Mouse (Mus musculus): ENCODE data around the gene Fam69a. TPM values are rescaled to one million over a fixed set of nuclear protein-coding genes. Genes with fewer than 3 reads are reported as not detected.
"Not testable (repeated sequence)": the region's sequence is repeated elsewhere in the genome, so short reads cannot be mapped to it uniquely, and the experiment has no call there.

The Fam69a gene
- 10 to 100 TPM; 33.2 to 44.4 TPM for total RNA-seq (2021)
- long read RNA-seq, experiment 1, transcript Fam69a-201 (5 exons, 2,721 nt) = major isoform, 54 of 55 reads
- long read RNA-seq, experiment 1, partial matches to known transcripts = 0 of 55 reads
- long read RNA-seq, experiment 1, other reads (novel, unspliced or antisense) = 1 of 55 reads
- long read RNA-seq, experiment 2, transcript Fam69a-201 (5 exons, 2,721 nt) = major isoform, 69 of 73 reads
- long read RNA-seq, experiment 2, partial matches to known transcripts = 2 of 73 reads
- long read RNA-seq, experiment 2, other reads (novel, unspliced or antisense) = 2 of 73 reads

DNA sequence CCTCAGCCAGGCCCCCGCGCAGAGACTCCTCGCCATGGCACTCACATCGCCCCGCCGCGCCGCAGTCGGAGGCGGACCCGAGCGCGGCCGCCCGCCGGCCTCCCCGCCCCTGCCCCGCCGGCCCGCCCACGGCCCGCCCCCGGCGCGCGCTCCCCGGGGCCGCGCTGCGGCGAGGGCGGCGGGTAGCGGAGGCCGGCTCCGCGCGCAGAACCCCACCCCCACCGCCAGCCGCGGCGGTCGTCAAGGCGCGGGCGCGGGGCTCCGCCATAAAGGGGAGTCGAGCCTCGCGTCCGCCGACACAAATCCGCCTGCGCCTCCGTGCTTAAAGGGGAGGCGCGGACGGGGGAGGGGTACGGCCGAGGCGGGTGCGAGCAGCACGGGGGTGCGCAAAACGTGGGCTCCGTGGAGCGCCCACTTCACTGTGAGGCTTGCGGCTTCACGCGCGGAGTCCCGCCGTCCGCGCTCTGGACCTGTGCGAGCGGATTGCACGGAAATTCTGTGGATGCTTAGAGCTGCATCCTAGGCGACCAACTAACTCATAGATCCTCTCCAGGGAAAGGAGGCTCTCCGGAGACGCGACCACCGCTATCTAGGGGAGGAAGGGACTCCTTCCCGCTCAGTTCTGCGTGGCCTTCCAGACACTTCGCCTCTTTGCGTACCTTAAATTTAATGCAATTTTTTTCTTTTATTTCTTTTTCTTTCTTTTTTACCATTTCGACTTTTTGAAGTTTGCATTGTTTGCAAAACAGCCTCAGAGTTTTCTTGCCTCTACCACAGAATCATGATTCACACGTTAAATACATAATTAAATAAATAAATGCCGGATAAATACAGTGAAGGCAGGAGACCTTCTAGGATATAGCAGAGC, at the start of gene Fam69a:
Gene Fam69a, minus strand, starts transcription at position 119 of the 868 bp plus-strand sequence.
- DNase-seq (ENCODE audit: low spot score in 2 of 2) = peak; percentile 86 to 87

DNA sequence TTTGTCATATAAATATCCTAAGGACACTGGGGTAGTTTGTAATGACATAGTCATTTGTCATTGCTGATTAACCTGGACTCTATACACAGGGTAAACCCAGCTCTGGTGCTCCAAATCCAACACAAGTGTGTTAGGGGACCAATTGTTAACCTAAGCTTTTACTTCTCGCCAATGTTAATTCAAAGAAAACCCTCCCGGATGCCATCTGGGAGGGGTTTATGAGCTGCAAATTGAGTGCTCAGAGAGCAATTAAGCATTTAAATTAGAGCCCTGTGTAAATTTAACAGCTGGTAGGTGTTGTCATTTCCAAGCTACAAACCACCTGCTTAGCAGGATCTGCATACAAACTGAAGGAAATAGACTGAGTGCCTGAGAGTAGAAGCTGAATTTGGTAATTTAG, 48.6 kb upstream of the Fam69a start:
- DNase-seq (ENCODE audit: low spot score in 2 of 2) = no peak

DNA sequence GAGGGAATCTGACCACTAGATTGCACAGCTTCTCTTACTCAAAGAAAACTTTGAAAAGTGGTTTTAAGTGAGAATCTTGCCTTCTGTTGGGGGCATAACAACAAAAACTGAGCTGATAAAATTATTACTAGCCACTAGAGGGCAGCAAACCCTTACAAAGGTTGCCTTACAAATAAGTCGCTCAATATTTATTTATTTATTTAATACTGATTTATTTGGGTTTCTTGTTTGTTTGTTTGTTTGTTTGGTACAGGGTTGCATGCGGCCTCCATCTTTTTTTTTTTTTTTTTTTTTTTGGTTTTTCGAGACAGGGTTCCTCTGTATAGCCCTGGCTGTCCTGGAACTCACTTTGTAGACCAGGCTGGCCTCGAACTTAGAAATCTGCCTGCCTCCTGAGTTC, 47.3 kb upstream of the Fam69a start:
- DNase-seq (ENCODE audit: low spot score in 2 of 2) = peak in 1 of 2 experiments; percentile 77

DNA sequence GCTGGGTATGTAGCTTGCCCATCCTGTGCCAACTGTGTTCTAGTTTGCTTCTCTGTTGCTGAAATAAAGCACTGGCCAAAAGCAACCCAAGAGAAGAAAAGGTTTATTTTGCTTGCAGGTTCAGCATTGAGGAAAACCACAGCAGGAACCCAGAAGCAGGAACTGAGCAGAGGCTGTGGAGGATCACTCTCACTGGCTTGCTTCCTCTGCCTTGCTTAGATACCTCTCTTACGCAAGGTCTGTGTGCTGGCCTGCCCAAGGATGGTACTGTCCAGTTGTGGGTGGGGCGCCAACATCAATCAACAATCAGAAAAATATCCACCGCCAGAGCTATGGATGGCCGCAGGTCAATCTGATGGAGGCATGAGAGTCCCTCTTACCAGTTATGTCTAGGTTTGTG, 44.4 kb upstream of the Fam69a start:
- no peak for DNase-seq (ENCODE audit: low spot score in 2 of 2)

DNA sequence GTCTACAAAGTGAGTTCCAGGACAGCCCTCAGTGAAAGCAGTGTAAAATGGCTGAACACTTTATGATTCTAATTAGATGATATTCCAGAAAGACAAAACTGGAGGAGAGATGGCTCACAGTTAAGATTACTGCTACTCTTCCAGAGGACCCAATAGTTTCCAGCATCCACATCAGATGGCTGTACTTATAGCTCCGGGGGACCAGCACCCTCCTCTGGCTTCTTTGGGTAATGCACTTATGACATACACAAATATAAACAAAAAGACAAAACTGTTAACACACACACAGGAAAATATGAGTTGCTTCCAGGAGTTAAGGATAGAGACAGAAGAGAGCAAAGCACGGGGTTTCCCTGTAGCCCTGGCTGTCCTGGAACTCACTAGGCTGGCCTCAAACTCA, 43.1 kb upstream of the Fam69a start:
- DNase-seq (ENCODE audit: low spot score in 2 of 2) = no peak

DNA sequence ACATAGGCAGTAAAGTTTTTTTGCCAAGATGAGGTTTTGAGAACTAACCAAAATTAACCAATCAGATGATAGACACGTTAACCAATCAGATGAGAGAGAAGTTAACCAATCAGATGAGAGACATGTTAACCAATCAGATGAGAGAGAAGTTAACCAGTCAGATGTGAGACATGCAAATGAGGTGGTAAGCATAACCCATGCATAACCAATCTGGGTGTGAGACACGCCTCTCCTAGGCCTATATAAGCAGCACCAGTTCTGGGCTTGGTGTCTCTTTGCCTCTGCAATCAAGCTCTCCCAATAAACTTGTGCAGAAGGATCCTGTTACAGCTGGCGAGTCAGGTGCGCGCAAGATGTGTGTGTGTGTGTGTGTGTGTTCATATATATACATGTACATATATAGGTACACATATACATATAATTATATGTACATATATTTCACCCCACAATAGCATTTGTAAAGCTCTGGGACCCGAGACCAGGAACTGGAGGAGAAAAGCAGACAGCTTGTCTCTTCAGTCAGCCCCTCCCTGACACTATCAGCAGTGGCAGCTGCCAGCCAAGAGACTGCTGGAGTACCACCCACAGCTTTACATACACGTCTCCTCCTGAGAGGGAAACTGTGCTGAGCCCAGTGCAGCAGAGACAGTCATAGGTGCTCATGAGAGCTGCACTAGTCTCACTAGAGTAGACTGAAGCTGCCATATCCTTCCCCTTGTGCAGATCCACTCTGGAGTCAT, 42.1 kb upstream of the Fam69a start:
- DNase-seq (ENCODE audit: low spot score in 2 of 2) = not testable (repeated sequence)

DNA sequence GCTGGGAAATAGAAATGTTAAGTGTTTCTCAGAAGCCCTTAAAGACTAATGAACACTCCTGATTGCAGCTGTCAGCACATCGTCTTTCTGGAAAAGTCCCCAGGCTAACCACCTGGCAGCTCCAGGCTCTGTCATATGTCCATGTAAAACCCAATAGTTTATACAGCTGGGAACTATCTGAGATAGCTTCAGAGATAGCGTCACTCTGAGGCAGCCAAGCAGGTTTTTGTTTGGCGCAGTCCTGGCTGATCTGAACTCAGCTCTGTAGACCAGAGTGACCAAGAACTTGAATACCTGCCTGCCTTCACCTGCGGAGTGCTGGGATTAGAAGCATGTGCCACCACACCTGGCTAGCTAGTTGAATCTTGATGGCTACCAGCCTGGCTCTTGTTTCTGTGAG, 41.3 kb upstream of the Fam69a start:
- no peak for DNase-seq (ENCODE audit: low spot score in 2 of 2)

DNA sequence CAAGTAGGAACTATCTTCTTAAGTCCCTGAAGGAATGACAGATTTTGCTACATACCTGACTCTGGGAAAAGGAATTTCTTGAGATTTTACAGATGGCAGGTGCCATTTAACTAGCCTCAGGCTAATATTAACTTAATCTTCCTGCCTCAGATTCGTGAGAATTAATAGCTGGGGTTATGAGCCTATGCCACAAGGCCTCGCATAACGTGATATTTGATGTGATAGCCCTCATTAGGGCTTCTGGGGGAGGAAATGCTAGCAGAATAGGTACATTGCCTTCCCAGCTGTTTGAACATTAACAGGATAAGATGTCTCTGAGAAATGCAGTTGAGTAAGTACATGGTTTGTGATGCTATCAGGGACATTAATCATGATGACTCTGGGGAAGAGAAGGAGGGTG, 34.5 kb upstream of the Fam69a start:
- DNase-seq (ENCODE audit: low spot score in 2 of 2) = no peak

DNA sequence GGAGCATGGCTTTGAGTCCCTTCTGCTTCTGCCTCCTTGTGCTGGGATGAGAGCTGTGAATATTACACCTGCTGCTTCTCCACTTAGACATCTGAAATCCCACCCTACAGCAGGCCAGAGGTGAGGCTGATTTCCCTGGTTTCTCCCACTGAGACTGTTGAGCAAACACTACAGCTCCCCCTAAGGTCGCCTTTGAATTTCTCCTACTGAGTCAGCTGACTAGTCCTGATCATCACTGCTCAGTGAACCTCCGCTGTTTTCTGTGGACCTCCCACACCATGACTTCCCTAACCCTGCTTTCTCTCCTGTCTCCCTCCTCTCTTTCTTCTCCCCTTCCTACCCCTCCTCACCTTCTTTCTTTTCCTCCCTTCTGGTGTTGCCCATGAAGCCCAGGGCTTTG, 32.5 kb upstream of the Fam69a start:
- DNase-seq (ENCODE audit: low spot score in 2 of 2) = no peak

DNA sequence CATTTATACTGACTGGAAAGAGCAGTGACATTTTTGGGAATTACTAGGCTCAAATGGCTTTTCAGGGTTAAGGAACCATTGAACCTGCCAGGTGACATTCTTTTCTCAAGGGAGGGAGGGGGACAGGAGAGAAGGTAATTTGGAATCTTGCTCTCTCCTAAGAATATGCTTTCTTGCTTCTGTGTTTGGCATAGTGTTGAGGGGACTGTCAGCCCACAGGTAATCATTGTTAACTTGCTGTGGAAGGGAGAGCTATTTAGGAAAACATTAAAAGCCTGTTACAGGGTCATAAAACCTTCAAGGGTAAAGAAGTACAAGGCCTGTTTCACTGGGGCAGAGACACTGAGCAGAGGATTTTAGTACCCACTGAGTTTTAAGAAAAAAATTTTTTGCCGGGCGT, 30.3 kb upstream of the Fam69a start:
- no peak for DNase-seq (ENCODE audit: low spot score in 2 of 2)

DNA sequence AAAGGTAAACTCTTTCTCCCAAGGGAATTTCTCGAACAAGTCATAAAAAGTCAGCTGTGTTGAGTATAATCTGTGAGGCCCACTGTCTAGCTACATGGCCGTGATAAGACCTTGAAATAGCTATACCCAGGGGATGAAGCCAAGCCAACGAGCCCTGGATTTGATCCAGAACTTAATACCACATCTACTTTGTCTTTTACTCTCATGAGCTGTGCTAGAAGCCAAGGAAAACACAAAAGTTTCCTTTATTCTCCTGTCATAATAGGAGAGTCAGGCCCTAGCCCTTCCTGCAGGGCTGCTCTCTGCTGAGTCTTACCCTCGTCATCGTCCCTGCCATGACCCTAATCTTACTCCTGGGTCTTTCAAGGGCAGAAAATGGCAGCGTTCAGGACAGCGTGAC, 28.5 kb upstream of the Fam69a start:
- DNase-seq (ENCODE audit: low spot score in 2 of 2) = no peak

DNA sequence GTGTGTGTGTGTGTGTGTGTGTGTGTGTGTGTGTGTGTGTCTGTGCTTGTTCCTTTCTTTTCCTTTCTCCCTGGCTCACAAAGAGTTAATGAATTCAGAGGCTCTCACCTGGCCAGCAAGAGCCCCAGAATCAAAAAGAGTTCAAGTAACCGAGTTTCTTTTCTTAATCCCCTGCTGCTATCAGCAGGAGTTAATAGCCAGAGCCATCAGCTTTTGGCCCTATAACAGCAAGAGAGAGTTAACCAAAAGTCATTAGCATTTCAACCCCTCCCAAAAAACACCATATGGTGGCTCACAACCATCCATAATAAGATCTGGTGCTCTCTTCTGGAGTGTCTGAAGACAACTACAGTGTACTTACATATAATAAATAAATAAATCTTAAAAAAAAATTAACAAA, 27.3 kb upstream of the Fam69a start:
- no peak for DNase-seq (ENCODE audit: low spot score in 2 of 2)

DNA sequence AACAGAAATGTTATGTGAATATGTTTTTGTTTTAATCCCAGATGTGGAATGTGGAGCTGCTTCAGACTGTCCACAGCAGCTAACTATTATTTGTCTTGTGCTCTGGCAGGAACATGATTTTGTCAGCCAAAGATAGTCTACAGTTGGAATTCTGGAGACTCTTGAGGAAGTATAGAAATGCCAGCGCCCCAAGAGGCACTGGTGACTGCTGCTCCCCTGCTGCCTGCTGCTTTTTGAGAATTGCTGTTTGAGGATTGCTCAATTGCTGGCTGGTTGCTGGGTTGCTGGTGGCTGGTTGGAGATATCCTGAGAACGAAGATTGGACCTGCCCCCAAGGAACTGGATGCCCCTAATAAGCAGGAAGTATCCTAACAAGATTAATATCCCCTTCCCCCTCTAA, 22.8 kb upstream of the Fam69a start:
- DNase-seq (ENCODE audit: low spot score in 2 of 2) = no peak

DNA sequence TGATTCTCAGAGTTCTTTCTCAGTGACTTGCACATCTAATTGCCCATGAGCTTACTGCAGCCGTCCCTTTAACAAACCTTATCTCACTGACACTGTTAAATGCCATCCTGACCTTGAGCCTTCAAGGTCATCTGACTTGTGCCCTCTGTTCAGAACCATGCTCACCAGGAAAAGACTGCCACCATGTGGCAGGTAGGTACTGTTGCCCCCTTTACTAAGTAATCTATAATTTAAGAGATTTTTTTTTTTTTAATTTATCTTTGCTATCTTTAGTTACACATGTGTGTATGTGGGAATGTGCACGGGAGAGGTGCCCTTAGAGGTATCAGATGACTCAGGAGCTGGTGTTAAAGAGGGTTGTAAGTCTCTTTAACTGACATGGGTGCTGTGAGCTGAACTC, 18.2 kb upstream of the Fam69a start:
- no peak for DNase-seq (ENCODE audit: low spot score in 2 of 2)

DNA sequence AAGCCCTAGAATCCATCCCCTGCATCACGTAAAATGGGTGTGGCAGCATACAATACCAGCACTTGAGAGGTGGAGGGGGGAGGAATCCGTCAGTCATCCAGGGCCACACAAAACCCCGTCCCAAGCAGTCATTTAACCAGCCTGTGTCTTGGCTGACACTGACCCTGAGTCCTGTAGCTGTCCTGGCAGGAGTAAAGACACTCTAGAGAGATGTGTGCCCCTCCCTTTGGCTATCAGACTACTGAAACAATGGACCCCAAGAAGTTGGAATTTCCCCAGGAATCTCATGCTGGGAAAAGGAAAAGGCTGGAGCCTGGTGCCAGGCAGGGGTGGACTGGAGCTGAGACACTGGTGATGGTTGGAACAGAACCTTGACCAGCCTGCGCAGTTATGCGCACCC, 15.8 kb upstream of the Fam69a start:
- no peak for DNase-seq (ENCODE audit: low spot score in 2 of 2)

DNA sequence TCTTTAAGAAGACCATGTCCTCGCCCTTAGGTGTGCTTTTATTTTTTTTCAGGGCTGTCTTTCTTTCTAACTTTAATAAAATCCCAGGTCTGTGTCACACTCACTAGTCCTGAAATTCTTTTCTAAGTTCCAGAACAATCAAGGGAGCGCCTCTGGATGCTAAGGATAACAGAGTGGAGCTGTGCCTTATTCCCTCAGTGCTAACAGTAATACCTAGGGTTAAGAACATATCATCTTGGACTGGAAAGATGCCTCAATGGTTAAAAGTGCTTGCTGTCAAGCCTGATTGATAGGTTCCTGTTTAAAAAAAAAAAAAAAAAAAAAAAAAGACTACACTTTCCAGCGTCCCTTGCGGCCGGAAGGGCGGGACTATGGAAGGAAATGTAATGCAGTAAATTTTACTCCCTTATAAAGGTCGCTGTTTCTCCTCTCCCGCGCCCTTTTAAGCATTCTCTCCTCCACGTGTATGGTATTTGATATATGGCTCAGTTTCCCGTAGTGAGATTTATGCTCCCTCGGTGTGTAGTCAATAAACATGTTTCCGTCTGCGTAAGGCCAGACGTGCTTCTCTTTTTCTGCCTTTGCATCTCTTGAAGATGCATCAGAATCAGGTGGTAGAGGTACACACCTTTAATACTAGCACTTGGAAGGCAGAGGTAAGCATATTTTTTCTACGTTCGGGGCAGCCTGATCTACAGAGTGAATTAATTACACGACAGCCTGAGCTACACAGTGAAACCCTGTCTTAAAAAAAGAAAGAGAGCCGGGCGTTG, 14.1 kb upstream of the Fam69a start:
- peak; percentile 43 to 56 for DNase-seq (ENCODE audit: low spot score in 2 of 2)

DNA sequence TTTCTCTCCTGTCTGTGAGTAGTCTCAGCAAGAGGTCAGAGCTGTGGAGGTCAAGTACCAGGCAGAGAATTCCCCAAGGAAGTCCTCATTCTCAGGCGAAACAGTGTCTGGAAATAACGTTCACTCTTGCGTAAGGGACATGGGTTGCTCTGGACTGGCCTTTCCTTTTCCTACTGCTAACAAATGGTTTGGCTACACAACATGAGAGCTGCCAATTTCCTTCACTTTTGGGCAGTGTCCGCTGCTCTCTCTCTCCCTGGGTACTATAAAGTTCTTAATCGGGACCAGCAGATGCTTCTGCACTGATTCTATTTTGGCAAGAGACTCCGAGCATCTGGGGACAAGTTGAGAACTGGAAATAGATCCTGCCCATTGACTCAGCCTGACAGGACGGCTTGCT, 10.8 kb upstream of the Fam69a start:
- DNase-seq (ENCODE audit: low spot score in 2 of 2) = no peak

DNA sequence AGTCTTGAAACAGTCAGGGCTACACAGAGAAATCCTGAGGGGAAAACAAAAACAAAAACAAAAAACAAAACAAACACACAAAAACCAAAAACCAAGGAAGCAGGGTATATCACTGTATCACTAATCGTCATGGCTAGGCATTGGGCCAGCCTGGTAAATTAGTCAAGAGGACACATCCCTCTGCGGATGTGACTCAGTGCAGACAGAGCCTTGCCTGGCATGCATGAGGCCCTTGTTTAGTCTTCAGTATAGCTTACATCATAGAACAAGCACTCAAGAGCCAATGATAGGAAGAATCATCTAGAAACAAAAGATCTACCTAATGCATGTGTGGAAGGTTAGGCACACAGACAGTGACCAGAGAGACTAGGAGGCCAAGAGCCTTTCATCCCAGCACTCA, 9.1 kb upstream of the Fam69a start:
- DNase-seq (ENCODE audit: low spot score in 2 of 2) = no peak

DNA sequence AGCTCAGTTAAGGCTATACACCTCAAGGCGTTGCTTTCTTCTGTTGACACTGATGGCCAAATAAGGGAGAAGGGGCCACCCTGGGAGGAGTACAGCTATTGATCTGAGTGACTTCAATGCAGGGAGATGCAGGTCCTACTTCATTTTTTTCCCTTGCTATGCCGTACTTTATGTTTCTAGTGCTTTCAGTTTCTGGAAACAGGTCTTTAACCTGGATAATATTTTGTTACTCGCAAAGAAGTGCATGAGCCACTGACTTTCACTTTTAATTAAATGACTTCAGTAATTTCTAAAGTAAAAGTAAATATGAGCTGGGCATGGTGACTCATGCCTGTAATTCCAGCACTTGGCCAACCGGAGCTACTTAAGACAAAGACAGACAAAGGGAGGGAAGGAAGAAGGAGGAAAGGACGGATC, 958 bp upstream of the Fam69a start:
- no peak for DNase-seq (ENCODE audit: low spot score in 2 of 2)

DNA sequence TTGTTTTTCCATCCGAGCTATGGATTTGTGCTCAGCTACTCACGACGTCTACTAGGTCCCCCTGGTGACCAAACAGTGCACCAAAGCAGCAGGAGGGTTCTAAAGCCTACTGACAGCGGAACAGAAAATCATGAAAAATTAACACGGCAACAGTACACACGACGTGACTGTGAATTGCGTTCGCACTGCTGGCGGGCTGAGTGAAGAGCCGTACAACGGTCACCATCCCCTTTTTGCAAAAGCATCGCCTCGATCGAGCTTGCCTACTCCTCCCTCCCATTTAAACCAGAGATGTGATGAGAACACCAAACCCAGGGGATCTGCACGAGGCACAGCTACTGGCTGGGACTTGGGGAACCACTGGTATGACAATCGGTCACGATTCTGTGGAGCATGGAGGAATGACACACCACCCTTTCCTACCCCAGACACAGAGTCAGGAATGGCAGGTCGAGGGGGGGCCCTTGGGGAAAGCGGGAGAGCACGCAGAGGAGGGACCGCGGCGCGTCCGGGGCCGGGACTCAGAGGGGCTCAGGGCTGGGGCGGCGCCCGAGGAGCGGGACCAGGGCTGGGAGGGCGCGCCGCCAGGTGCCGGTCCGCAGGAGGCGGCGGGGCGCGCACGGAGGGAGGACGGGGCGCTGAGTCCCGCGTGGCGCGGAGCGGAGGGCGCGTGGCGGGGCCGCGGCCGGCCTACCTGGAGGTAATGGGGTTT, 474 bp downstream of the Fam69a start:
- DNase-seq (ENCODE audit: low spot score in 2 of 2) = peak; percentile 76 to 79

DNA sequence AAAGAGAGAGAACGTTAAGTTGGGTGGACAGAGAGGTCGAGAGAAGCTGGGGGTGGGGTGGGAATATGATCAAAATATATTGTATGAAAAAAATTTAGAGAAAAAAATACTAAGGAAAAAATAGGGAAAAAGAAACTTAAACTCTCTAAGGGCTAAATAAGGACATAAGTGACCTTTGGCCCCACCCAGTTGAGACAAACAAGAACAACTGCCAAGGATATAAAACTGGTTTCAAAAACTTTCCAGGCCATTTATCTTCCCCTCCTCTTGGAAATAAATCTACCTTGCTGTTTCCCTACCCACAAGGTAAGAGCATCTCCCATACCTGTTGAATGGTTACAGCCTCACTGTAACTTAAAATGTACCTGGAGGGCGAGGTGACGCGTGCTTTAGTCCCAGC, 2.9 kb downstream of the Fam69a start:
- DNase-seq (ENCODE audit: low spot score in 2 of 2) = no peak
